Mouse (Mus musculus) skeletal muscle tissue, adult 2 months (tissue): ENCODE results near the gene Gdnf.

Experiments used
- DNase-seq: peaks from one replicate; pipeline ENCODE4 v3.0.0-alpha.2; 2012; ENCODE audit warnings: low read depth, low spot score

The Gdnf gene

DNA sequence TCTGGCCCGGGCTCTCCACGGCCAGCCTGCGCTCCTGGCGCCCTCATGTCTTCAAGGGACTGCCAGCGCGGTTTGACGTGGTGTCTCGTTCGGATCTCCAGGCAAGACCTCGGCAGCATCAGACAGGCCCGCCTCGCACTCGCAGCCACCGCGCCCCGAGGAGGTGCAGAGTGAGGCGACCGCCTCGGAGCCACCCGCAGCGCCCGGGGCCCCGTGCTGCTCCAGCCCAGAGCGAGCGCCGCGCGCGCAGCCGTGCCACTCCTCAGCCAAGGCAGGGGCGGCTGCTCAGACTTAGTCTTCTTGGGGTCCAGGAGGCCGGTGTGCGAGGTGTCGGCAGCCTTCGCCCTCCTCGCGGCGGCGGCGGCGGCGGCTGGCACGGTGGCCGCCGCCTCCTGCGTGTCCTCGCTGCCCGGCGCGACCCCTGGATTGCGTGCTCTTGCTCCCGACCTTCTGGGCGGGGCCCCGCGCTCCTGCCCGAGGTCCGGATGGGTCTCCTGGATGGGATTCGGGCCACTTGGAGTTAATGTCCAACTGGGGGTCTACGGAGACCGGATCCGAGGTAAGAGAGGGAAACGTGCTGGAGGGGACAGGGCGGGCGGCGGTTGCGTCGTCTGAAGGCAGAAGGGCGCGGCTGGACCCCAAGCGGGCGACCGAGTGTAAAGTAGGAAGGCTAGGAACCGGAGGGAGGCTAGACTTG, at the start of gene Gdnf:
Gene Gdnf (plus strand): TSS at position 291 of the 697 bp plus-strand sequence.
- no peak for DNase-seq

DNA sequence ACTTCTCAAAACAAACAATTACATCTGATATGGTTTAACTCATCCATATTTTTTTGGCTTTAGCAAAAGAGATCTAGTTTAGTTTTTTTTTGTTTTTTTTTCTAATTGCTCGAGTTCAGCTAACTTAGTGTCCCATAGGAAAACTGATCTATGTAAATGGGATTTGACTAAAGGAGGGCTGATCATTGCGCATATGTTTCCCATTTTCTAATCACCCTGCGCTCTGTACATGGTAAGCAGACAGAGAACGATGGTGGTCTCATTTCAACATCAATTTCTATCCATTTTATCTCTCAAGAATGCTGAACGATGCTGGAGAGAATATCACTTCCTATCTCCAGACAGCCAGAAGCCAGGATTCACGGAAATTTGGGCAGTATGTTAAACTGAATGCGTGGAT, 43.5 kb upstream of the Gdnf start:
- no peak for DNase-seq

DNA sequence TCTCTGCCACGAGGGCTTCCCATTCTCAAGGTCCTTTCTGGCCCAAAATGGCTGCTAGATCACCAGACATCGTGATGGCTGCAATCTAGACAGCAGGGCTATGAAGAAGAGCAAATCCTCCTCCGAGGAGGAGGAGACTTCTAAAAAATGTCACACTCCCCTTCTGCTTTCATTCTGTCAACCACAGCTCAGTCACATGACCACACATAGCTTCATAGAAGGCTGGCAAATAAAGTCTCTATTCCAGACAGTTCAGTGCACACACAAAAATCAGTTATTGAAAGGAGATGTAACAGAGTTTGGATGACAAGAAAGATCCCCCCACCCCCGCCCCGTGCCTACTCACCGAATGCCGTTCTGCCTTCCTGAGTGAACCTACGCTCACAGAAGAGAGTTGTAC, 37.7 kb upstream of the Gdnf start:
- no peak for DNase-seq

DNA sequence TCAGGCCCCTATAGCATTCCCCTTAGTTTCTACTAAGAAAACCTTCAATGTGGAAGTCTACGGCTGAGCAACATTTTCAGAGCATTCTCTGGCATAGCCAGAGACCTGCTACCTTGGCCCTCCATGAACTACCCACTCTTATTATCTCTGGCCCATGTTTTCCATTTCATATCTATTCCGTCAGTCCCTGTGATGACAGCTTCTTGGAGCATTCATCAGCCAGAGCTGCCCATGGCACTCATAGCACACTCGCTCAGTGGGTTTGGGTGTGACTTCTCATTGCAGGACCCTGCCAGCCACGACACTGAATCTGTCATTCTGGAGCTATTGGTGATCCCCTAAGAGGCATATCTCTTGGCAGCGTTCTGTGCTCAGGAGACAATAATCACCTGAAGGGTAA, 29.1 kb upstream of the Gdnf start:
- DNase-seq = no peak

DNA sequence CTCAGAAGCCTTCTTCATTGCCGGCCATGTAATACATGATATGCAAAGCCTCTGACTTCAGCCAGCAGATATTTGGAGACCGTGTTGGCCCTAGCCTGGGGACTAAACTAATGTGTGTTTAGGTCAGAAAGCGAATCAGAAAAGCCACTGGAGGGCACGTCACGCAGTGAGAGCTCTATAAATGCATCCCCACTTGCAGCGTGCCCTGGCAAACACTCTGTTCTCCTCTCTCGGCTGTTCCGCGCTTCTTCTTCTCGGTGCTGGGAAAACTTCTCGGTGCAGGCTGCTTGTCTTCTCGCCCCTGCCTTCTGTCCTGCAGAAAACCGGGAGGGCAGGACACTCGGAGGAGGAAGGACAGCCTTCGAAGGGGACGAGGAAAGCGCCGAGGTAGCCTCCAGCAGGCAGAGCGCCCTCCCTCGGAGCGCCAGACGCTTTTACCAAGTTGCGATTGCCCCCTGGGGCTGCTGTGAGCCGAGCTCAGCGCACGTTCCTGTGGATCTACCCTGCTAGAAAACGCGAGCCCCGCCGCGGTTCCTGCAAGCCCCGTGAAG, 730 bp upstream of the Gdnf start:
- DNase-seq = no peak

DNA sequence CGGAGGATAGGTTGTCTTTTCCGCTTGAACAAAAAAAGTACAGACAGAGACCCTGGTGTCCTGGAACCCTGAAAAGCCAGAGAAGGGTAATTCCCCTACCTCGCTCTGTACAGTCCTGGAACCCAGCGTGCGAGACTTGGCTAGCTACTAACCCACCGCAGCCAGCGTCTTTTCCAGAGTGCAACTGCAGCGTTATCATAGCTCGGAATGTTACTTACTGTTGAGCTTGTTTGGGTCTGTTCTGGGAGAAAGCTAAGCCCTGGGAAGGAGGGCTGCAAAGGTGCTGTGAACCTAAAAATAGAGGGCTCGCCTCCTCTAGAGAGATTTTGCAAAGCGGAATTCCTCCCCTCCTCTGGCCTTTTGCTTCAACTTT, 593 bp downstream of the Gdnf start:
- DNase-seq = no peak

DNA sequence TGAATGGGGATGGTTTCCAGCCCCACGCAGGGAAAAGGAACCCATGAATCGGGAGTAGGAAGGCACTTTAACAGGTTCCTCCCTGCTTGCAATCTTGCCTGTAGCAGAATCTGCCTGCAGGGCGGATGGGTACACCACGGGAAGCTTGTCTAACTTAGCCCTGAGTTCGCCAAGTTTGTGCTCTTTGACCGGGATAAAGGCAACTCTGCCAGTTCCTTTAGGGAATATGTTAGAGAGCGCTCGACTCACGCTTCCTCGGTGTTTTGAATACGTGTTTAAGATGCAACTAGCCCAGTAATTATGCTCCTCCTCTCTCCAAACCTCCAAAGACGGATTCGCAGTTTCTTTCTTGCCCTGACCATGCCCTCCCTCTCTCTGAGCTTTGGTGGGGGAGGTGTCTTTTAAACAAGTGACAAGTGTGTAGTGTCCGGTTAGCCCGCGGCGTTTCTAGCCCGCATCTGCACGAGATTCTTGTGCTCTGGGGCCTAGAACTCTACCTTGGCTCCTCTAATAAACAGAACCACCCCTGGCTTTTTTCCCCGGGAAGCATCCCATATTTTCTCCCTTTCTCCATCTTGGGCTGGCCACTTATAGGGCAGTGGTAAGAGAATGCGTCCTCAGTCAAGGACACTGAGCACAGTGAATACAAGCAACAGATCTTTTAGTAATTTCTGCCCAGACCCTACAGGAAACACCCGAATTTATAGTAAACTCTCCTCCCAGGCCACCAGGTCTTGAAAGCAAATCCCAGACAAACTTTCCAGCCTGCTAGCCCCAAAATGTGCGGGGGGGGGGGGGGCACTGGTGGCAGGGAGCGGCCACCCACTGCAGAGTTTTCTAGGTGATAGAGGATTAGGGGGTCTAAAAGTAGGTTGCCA, 1.4 kb downstream of the Gdnf start:
- no peak for DNase-seq

DNA sequence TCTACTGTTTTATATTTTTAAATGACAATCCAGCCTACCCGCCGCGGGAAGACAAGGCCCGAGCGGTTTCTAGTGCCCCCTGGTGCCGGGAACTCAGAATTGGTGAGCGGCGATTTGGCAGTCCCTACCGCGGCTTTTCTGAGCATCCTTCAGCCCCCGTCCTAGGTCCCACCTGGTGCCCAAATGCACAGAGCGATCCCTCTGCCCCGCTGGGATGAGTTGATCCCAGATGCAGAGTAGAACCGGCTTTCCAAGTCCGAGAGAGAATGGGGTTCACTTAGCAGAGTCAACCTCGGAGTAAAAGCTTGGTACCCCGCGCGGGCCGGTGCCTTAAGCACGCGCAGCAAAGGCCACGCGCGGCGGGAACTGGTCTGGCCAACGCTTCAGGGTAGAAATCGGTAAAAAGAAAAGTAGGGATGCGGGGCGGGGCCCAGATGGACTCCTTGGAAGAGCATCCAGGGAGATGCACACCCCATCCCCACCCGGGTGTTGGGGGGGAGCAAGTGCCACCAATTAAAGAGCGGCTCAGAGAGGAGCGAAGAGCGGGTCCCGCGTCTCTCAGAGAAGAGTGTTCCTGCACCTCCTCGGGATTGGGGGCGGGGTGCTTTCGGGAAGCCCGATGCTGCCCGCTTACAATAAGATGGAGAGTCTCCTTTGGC, 2.4 kb downstream of the Gdnf start:
- no peak for DNase-seq

DNA sequence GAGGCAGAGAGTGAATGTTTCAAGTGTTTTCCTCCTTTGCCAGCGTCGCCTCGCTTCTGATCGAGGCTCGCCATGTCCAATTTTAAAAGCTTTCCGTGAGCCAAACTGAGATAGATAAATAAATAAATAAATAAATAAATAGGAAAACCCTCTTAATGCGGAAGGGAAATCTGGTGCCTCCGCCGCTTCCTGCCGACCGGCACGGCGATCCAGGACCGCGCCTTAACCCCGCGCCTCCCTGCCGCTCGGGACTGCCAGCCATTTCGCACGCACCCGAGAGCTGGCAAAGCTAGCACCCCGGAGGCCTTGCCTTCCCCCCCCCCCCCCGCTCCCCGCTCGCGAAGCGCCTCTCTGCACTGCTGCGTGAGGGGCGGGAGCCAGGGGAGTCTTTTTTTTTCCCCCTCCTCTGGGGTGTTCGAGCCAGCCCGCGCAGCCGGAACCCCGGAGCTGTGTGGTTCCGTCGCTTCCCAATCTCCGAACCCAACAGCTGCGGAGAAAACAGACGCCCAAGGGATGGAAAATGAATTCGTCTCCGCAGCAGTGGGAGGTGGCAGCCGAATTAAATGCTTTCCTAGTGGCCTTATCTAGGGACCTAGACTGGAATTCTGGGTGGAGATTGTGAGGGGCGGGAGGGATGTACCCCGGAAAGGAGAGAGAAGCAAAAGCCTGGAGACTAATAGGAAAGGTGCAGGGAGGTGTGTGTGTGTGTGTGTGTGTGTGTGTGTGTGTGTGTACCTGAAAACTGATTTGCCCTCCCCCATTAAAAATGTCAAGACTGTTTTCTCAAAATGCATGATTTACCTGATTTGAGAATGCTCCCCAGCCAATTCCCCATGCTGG, 3.1 kb downstream of the Gdnf start:
- DNase-seq = no peak

DNA sequence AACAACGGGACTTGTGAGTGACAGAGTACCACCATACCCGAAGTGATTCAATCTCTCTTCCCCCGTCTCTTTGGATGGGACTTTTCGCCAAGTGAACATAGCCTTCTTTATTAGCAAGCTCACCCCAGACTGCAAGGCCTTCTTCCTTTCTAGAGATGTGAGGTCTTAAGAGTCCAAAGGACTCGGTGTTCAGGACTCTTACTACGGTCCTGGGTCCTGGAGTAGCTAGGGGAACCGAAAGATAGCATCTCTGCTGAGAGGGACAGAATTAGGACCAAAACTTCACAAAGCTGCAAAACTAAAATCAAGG, 3.7 kb downstream of the Gdnf start:
- DNase-seq = no peak

DNA sequence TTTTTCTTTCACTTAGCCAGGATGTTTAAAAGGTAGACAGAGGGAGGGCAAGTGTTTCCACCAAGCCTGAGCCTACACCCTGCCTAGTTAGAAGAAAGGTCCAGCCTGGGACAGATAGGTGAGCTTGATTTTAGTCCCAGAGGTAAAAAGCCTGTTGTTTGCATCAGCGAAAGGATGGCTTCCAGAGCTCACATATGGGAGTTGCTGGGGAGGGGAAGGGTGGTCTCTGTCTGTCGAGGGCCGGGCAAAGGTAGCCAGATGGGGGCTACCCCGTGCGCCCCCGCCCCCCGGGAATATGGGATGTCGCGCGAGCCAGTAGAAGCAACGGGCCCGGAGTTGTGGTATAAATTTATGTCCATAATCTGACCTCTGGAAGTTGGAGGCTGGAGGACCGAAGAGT, 4.3 kb downstream of the Gdnf start:
- no peak for DNase-seq

DNA sequence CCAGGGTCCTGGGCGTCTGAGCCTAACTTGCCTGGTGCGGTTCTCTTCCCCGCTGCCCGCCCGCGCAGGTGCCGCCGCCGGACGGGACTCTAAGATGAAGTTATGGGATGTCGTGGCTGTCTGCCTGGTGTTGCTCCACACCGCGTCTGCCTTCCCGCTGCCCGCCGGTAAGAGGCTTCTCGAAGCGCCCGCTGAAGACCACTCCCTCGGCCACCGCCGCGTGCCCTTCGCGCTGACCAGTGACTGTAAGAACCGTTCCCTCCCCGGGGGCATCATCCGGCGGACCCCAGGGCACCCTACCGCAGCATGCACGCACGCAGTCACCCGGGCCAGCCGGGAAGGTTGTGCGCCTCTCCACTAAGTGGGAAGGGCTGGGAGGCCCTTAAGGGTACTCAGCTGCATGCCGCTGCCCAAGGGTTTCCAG, 4.9 kb downstream of the Gdnf start:
- DNase-seq = no peak

DNA sequence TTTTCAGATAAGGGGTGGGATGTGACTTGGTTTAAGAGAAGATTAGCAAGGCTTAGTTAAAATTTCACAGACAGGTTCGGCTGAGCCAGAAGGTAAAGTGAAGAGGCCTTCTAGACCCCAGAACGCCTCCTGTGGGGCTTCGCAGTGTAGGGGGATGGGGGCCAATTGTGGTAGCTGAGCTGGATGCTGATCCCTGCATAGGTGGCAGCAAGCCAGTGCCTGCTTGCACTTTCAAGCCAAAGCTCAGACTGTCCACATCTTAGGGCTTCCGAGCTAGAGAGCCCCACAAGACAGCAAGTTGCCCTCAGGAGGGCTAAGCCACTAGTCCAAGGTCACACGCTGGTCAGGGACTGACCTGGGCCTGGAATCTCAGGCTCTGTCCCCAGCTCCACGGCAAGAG, 13.2 kb downstream of the Gdnf start:
- no peak for DNase-seq

DNA sequence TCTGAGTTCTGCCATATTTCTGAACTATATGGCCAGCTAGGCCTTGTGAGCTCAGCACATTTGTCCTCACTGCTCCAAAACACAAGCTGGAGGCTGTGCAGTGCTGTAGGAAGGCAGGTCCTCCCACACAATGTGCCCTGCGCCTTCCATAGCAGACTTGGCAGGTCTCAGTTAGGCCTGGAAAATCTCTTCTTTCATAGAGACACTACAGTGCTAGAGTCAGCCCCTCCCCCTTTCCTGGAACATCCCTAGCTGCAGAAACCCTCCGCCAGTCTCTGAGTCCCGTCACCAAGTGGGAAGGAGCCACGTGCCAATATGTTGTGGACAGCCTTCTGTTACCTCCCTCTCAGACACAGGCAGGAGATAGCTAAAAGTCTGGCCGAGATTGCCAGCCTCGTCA, 14.9 kb downstream of the Gdnf start:
- no peak for DNase-seq

DNA sequence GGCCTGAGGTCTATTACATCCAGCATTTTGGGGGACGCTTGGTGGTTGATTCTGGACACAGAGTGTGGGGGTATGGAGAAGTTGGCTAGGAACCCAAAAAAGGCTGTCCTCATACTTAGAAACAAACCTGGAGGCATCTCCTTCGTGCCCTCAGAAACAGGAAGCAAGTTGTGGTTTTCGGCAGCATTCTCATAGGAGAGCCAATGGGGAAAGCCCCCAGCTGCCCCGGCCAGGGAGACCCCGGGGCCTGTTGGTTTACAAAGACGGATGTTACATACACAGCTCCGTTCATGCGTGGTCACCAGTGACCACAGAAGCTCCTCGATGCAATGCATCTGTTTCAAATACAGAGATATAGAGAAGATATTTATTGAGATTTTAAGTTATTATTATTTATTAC, 24.8 kb downstream of the Gdnf start:
- no peak for DNase-seq

DNA sequence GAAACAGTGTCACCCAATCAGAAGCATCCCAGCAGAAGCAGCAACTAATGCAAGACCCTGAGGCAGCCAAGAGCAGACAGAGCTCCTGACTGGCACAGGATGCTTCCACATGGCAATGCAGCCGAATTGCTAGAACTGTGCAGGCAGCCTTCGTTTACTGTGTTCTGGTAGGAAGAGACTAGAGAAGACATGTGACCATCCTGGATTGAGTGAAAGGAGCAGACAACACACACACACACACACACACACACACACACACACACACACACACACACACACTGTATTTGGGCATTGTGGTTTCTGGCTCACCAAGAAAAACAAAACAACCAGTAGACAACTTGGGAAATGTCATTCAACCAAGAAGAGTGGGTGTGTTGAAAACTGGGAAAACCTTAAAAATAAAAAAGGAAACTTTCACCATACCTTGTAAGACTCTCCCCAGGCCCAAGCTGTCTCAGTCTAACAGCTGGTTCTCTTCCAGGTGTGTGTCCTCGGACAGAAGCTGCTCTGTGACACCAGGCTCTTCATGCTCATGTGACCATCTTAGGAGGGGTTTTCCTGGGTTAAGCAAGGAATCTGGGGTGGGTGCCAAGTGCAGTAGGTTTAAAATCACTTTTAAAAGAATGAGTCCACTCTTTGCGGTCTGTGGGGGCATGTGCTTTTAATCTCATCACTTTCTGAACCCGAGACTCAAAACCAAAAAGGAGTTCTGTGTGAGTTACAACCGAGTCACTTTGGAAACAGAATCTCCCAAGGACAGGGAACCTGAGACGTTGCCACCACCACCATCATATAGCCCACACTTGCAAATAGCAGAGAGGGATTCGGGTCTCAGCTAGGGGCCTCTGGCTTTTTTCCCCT, 27.6 kb downstream of the Gdnf start:
- DNase-seq = no peak

DNA sequence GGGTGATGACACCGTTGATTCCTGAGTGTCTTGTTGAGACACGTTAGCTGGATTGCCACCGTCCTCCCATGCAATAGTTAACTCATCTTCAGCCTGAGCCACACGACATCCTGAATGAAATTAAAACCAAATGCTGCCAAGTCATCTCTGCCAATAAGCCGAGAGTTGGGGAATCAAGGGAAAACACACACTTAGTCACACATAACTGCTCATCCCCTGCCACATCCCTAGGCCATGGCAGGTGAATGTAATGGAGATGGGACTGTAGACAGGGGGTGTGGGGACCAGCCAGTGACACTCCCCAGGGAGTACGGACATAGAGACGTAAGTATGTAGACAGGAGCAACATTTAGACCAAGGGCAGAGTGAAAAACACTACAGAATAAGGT, 28.3 kb downstream of the Gdnf start:
- no peak for DNase-seq

DNA sequence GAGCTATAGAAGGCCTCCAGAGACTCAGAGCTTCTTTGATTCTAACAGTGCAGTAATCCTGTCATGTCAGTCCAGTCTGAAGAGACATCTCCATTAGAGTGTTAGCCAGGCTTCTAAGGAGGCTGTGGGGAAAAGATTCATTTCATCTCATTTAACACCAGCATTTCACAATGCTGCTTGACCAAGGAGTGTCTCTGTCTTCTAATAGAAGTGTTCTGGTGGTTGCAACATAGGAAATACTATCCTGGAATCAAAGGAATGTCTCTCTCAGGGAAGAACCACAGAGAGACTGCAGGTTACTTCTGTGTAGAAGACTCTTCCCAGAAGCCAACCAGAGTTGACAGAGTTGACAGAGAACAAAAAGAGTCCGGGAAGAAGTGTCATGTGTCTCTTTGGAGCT, 31.0 kb downstream of the Gdnf start:
- no peak for DNase-seq

DNA sequence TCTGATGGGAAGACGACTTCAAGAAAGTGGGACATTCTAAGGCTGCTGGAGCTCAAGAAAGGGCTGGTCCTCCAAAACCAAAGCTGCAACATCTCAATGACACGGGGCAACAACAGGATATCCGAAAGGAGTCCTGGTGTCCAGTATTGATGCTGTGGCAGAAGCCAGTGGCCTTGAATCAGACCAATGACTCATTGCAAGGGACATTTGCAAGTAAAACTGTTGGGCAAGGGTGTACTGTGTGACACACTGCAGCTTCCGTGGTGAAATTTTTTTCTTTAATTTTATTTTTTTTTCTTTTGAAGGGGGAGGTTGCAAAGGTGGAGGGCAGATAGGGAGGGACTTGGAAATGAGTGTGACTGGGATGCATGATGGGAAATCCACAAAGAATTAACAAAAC, 31.8 kb downstream of the Gdnf start:
- no peak for DNase-seq

DNA sequence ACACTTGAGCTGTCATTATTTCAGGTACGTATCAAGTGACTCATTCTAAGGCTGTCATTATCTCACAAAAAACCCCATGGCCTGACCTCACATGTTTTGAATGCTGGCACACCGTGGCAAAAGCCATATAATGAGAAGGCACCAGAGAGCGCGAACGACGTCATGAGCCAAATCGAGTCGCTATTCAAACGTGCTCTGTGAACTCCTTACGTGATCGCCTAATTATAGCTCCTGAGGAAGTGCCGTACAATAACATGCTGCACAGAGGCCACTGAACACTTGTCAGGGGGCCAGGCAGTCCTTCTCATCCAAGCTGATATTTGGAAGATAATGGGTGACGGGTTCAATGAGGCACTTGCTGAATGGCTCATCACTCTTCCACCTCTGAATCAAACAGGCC, 46.8 kb downstream of the Gdnf start:
- peak; percentile 34 for DNase-seq

DNA sequence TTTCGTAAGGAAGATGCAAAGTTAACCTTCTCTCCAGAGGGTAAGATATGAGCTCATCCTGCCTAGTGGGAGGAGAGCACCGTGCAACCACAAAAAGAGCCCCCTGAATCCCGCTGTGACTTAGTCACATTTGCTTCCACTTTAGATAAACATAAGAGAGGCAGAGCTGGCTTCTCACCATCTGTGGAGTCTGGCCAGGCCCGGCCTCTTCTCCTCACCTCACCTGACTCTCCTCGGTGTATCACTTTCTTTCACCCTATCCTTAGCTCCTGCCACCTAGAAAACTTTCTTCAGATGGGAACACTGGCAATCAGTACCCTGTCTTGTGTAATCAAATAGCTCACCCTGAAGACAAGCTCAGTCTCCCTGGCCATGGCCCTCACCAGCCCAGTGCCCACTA, 48.2 kb downstream of the Gdnf start:
- peak; percentile 66 for DNase-seq
